ENCODE assay signal across 15 mouse cellular contexts in genomic region chr2:181125726-181126455, GRCm38 (mm10). TPM values are rescaled to one million over a fixed set of nuclear protein-coding genes. Genes with fewer than 3 reads are reported as not detected.
A peak's percentile ranks its signal among the peaks of the same experiment; 100 is the strongest.
DNase-seq lines count a peak whose midpoint lies in the region; ATAC-seq and TF ChIP-seq lines count a peak whose summit lies in the region.
"Had no signal": no experiment of that assay in that cellular context is flagged by ENCODE, and none has a peak within 500 bp of the region (broad histone marks: within the 10 kb centered on the region; RNA-seq: fewer than 3 reads in every experiment).

No protein-coding gene starts in this region.

- 55% methylated on average over 7 of the region's 7 CpGs for WGBS in midbrain, embryonic 11.5 days
- 54% methylated on average over 7 of the region's 7 CpGs for WGBS in midbrain, embryonic 13.5 days
- 49% methylated on average over 7 of the region's 7 CpGs for WGBS in hindbrain, embryonic 16.5 days

- no peaks in the 10 kb centered on the region for H3K79me2 ChIP-seq in myocyte (ENCODE audit: control insufficient read depth, insufficient read depth)

- H3K9me3 ChIP-seq in midbrain, embryonic 11.5 days (ENCODE audit: control insufficient read depth, low read length), result no peaks in the 10 kb centered on the region
- H3K9me3 ChIP-seq in midbrain, embryonic 13.5 days, result no peaks in the 10 kb centered on the region
- no peaks in the 10 kb centered on the region for H3K9me3 ChIP-seq in hindbrain, embryonic 16.5 days (ENCODE audit: control insufficient read depth, low read length)
- H3K9me3 ChIP-seq: G1E; heart, embryonic 13.5 days; midbrain, embryonic 10.5 days had no signal

- no peak overlapping the region for H3ac ChIP-seq in myocyte (ENCODE audit: control insufficient read depth, insufficient read length)

- TF ChIP-seq POLR2A in myocyte (IDR thresholded peaks at IDR 0.05; ENCODE audit: insufficient read length, low read depth), result no peak

- DNase-seq in frontal cortex, postnatal 10 days (ENCODE audit: low spot score in 2 of 2), result no peak
- DNase-seq in midbrain, embryonic 11.5 days (ENCODE audit: low spot score, missing footprints), result peak; percentile 76
- DNase-seq in brain, adult 2 months (ENCODE audit: low read depth, low spot score), result peak; percentile 66
- DNase-seq in neural tube, embryonic 10.5 days (ENCODE audit: extremely low spot score, low spot score), result no peak
- DNase-seq: cerebellum, adult 2 months; thymus, adult 2 months had no signal

- H3K4me3 ChIP-seq in midbrain, embryonic 11.5 days (ENCODE audit: low read depth, low read length), result no peak overlapping the region
- no peak overlapping the region for H3K4me3 ChIP-seq in midbrain, embryonic 13.5 days (replicated peaks)
- H3K4me3 ChIP-seq in myocyte, result no peak overlapping the region
- H3K4me3 ChIP-seq in hindbrain, embryonic 16.5 days (ENCODE audit: low read length), result no peak overlapping the region
- H3K4me3 ChIP-seq: heart, embryonic 13.5 days; midbrain, embryonic 10.5 days had no signal

- no peak overlapping the region for H3K9ac ChIP-seq in midbrain, embryonic 11.5 days (ENCODE audit: low read length)
- no peak overlapping the region for H3K9ac ChIP-seq in midbrain, embryonic 13.5 days (replicated peaks)
- no peak overlapping the region for H3K9ac ChIP-seq in hindbrain, embryonic 16.5 days (ENCODE audit: low read depth, low read length)
- H3K9ac ChIP-seq: heart, embryonic 13.5 days; liver, embryonic 14.5 days had no signal

- H3K36me3 ChIP-seq in midbrain, embryonic 11.5 days (ENCODE audit: control insufficient read depth, insufficient read depth, low read length), result no peaks in the 10 kb centered on the region
- H3K36me3 ChIP-seq in midbrain, embryonic 13.5 days, result no peaks in the 10 kb centered on the region
- no peaks in the 10 kb centered on the region for H3K36me3 ChIP-seq in myocyte (ENCODE audit: control insufficient read depth, insufficient read depth)
- no peaks in the 10 kb centered on the region for H3K36me3 ChIP-seq in hindbrain, embryonic 16.5 days (ENCODE audit: control insufficient read depth, insufficient read depth, low read length)
- H3K36me3 ChIP-seq: G1E; heart, embryonic 13.5 days; midbrain, embryonic 10.5 days had no signal

- peaks cover 6% of the 10 kb centered on the region for H3K4me1 ChIP-seq in midbrain, embryonic 11.5 days (ENCODE audit: control insufficient read depth, insufficient read depth, low read length)
- peaks cover 67% of the 10 kb centered on the region for H3K4me1 ChIP-seq in midbrain, embryonic 13.5 days (replicated peaks)
- peaks cover 33% of the 10 kb centered on the region for H3K4me1 ChIP-seq in hindbrain, embryonic 16.5 days (ENCODE audit: control insufficient read depth, insufficient read depth, low read depth, low read length)
- H3K4me1 ChIP-seq: heart, embryonic 13.5 days had no signal

- no peak overlapping the region for H3K4me2 ChIP-seq in midbrain, embryonic 11.5 days
- no peak overlapping the region for H3K4me2 ChIP-seq in midbrain, embryonic 13.5 days (replicated peaks)
- no peak overlapping the region for H3K4me2 ChIP-seq in myocyte (ENCODE audit: low read depth)
- H3K4me2 ChIP-seq in hindbrain, embryonic 16.5 days (ENCODE audit: low read length), result no peak overlapping the region
- H3K4me2 ChIP-seq: heart, embryonic 13.5 days had no signal

- ATAC-seq in frontal cortex, adult (ENCODE audit: low TSS enrichment), result peak; percentile 36; the same call in 1 of the 2 replicates
- ATAC-seq in midbrain, embryonic 11.5 days (ENCODE audit: low FRiP score), result no peak
- no peak for ATAC-seq in midbrain, embryonic 13.5 days
- ATAC-seq in hindbrain, embryonic 16.5 days, result no peak
- ATAC-seq: activated CD4-positive, CD25-positive, alpha-beta regulatory T cell, adult 4 months had no signal

- H3K27me3 ChIP-seq in midbrain, embryonic 11.5 days (ENCODE audit: control insufficient read depth, insufficient read depth, low read length), result no peaks in the 10 kb centered on the region
- no peaks in the 10 kb centered on the region for H3K27me3 ChIP-seq in midbrain, embryonic 13.5 days
- H3K27me3 ChIP-seq in myocyte (ENCODE audit: control insufficient read depth, insufficient read depth, insufficient read length), result no peaks in the 10 kb centered on the region
- H3K27me3 ChIP-seq in hindbrain, embryonic 16.5 days (replicated peaks; ENCODE audit: control insufficient read depth, insufficient read depth, low read length), result no peaks in the 10 kb centered on the region

- no peak overlapping the region for H3K27ac ChIP-seq in midbrain, embryonic 11.5 days (ENCODE audit: low read depth, low read length)
- no peak overlapping the region for H3K27ac ChIP-seq in midbrain, embryonic 13.5 days
- no peak overlapping the region for H3K27ac ChIP-seq in hindbrain, embryonic 16.5 days (ENCODE audit: low read depth, low read length)
- H3K27ac ChIP-seq: heart, embryonic 13.5 days; liver, embryonic 14.5 days; midbrain, embryonic 10.5 days had no signal

TF ChIP-seq in myocyte, 11 proteins besides CTCF, POLR2A, EP300 and RAD21:
- TF ChIP-seq REST (IDR thresholded peaks at IDR 0.05; ENCODE audit: insufficient read depth, insufficient read length), result peak; percentile 81
- no peak for TF ChIP-seq POLR2AphosphoS2 (IDR thresholded peaks at IDR 0.05; ENCODE audit: insufficient read length, low read depth)

RNA-seq across cellular contexts. Expression of gene Kcnq2, which starts 9.2 kb away (rescaled TPM):
- polyA plus RNA-seq in midbrain, embryonic 11.5 days (2014; fragmentation: Nextera tagmentation; extraction: Ambion mirVana), result 8.7 and 8.8 TPM in 2 replicates
- 44.0 and 47.3 TPM in 2 replicates for polyA plus RNA-seq in midbrain, embryonic 13.5 days (2015; fragmentation: Nextera tagmentation; extraction: Ambion mirVana)
- polyA plus RNA-seq in myocyte (2012; fragmentation: generic; extraction: Trizol), result not detected
- 41.4 and 47.3 TPM in 2 replicates for polyA plus RNA-seq in hindbrain, embryonic 16.5 days (2015; fragmentation: Nextera tagmentation; extraction: Ambion mirVana)
- polyA plus RNA-seq: activated CD4-positive, CD25-positive, alpha-beta regulatory T cell, adult 4 months; G1E had no signal

RNA-seq across cellular contexts. Expression of gene Eef1a2, which starts 30.9 kb away (rescaled TPM):
- 0.87 and 0.94 TPM in 2 replicates for polyA plus RNA-seq in midbrain, embryonic 11.5 days (2014; fragmentation: Nextera tagmentation; extraction: Ambion mirVana)
- polyA plus RNA-seq in midbrain, embryonic 13.5 days (2015; fragmentation: Nextera tagmentation; extraction: Ambion mirVana), result 3.5 and 3.8 TPM in 2 replicates
- polyA plus RNA-seq in myocyte (2012; fragmentation: generic; extraction: Trizol), result 0.60 TPM
- polyA plus RNA-seq in hindbrain, embryonic 16.5 days (2015; fragmentation: Nextera tagmentation; extraction: Ambion mirVana), result 5.4 and 9.7 TPM in 2 replicates
- polyA plus RNA-seq: activated CD4-positive, CD25-positive, alpha-beta regulatory T cell, adult 4 months; G1E; liver, embryonic 14.5 days; midbrain, embryonic 10.5 days had no signal

Comparison
In these comparisons a context has a peak if more than half of its experiments do, and no peak if none do; other contexts are left out.
1. DNase-seq: peak in midbrain, embryonic 11.5 days (single experiment) and brain, adult 2 months (single experiment); none in frontal cortex, postnatal 10 days (0 of 2) and neural tube, embryonic 10.5 days (single experiment).